Mouse (Mus musculus): Measurements from ENCODE around the gene Bend6. TPM values are rescaled to one million over a fixed set of nuclear protein-coding genes. Genes with fewer than 3 reads are reported as not detected.

Bend6 gene
- polyA plus RNA-seq, 1 experiment from 2014 or later = 0.93 TPM

DNA sequence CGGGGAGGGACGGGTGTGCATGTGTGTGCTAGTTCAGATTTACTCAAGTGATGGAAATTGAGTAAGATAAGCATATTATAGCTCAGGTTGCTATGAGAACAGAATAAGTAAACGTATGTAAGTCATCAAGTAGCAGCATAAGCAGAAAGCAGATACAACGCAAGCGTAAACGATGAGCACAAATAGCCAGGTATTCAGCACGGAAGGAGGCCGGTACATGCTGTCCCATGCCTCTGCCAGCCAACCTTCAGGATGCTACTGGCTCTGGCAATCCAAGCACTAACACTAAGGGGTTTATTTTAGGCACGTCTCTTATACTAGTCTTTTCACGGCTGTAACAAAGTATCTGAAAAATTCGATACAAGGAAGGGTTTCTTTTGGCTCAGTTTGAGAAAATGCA, 10.2 kb downstream of the Bend6 start:
- Histone ChIP-seq H3K36me3 (ENCODE audit: control insufficient read depth, insufficient read depth, low read length) (no peaks in the 10 kb centered on the region), H3K9ac (ENCODE audit: low read length) (no peak overlapping the region), H3K9me3 (replicated peaks; ENCODE audit: control insufficient read depth, low read length) (no peaks in the 10 kb centered on the region), H3K27ac (ENCODE audit: low read length) (no peak overlapping the region), H3K4me1 (ENCODE audit: control insufficient read depth, insufficient read depth, low read length) (no peaks in the 10 kb centered on the region), H3K27me3 (ENCODE audit: control insufficient read depth, insufficient read depth, low read length) (no peaks in the 10 kb centered on the region), H3K4me2 (ENCODE audit: low read depth, low read length) (no peak overlapping the region), H3K4me3 (replicated peaks; ENCODE audit: low read length) (no peak overlapping the region)
- WGBS = 82% methylated on average over 11 of the region's 11 CpGs
- no peak for ATAC-seq (ENCODE audit: insufficient read depth, low FRiP score)

DNA sequence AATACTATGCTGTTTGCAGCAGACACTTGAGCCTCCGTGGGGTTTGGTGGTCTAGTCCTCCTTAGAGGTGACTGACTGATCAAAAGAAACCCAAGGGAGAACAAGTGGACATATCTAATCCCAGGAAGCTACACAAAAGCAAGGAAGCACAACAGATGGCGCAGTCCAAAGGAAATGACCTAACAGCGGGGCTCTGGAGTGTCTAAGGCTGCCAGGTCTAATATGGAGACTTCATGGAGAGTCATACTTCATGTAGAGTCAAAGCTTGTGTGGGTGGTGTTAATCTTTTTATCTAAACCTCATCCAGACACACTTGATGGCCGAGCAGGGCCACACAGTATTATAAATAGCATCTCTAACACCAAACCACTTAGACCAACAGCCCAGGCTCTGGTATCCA, 10.9 kb downstream of the Bend6 start:
- H3K36me3 ChIP-seq (ENCODE audit: control insufficient read depth, insufficient read depth, low read length) = no peaks in the 10 kb centered on the region
- no peak overlapping the region for H3K27ac ChIP-seq (ENCODE audit: low read length)
- H3K4me3 ChIP-seq (replicated peaks; ENCODE audit: low read length) = no peak overlapping the region
- H3K4me2 ChIP-seq (ENCODE audit: low read depth, low read length) = no peak overlapping the region
- no peak overlapping the region for H3K9ac ChIP-seq (ENCODE audit: low read length)
- no peak for ATAC-seq (ENCODE audit: insufficient read depth, low FRiP score)
- no peaks in the 10 kb centered on the region for H3K9me3 ChIP-seq (replicated peaks; ENCODE audit: control insufficient read depth, low read length)
- no peaks in the 10 kb centered on the region for H3K4me1 ChIP-seq (ENCODE audit: control insufficient read depth, insufficient read depth, low read length)
- 68% methylated on average over 4 of the region's 4 CpGs for WGBS
- H3K27me3 ChIP-seq (ENCODE audit: control insufficient read depth, insufficient read depth, low read length) = no peaks in the 10 kb centered on the region

- Histone ChIP-seq H3K27ac (ENCODE audit: low read length) (no peak overlapping the region), H3K9ac (ENCODE audit: low read length) (no peak overlapping the region), H3K4me1 (ENCODE audit: control insufficient read depth, insufficient read depth, low read length) (no peaks in the 10 kb centered on the region), H3K27me3 (ENCODE audit: control insufficient read depth, insufficient read depth, low read length) (no peaks in the 10 kb centered on the region), H3K4me3 (replicated peaks; ENCODE audit: low read length) (no peak overlapping the region), H3K9me3 (replicated peaks; ENCODE audit: control insufficient read depth, low read length) (no peaks in the 10 kb centered on the region), H3K36me3 (ENCODE audit: control insufficient read depth, insufficient read depth, low read length) (no peaks in the 10 kb centered on the region), H3K4me2 (ENCODE audit: low read depth, low read length) (no peak overlapping the region)
- no peak for ATAC-seq (ENCODE audit: insufficient read depth, low FRiP score)
- WGBS = 72% methylated on average over 6 of the region's 6 CpGs
Measured at GRCm38 (mm10) chr1:33896116-33896515, 11.5 kb downstream of the Bend6 start.

- H3K9me3 ChIP-seq (replicated peaks; ENCODE audit: control insufficient read depth, low read length) = no peaks in the 10 kb centered on the region
- no peak overlapping the region for H3K27ac ChIP-seq (ENCODE audit: low read length)
- H3K27me3 ChIP-seq (ENCODE audit: control insufficient read depth, insufficient read depth, low read length) = no peaks in the 10 kb centered on the region
- ATAC-seq (ENCODE audit: insufficient read depth, low FRiP score) = no peak
- 63% methylated on average over 10 of the region's 10 CpGs for WGBS
- H3K4me2 ChIP-seq (ENCODE audit: low read depth, low read length) = no peak overlapping the region
- no peaks in the 10 kb centered on the region for H3K4me1 ChIP-seq (ENCODE audit: control insufficient read depth, insufficient read depth, low read length)
- H3K9ac ChIP-seq (ENCODE audit: low read length) = no peak overlapping the region
- no peak overlapping the region for H3K4me3 ChIP-seq (replicated peaks; ENCODE audit: low read length)
- no peaks in the 10 kb centered on the region for H3K36me3 ChIP-seq (ENCODE audit: control insufficient read depth, insufficient read depth, low read length)
Measured at GRCm38 (mm10) chr1:33892784-33893183, 14.8 kb downstream of the Bend6 start.

DNA sequence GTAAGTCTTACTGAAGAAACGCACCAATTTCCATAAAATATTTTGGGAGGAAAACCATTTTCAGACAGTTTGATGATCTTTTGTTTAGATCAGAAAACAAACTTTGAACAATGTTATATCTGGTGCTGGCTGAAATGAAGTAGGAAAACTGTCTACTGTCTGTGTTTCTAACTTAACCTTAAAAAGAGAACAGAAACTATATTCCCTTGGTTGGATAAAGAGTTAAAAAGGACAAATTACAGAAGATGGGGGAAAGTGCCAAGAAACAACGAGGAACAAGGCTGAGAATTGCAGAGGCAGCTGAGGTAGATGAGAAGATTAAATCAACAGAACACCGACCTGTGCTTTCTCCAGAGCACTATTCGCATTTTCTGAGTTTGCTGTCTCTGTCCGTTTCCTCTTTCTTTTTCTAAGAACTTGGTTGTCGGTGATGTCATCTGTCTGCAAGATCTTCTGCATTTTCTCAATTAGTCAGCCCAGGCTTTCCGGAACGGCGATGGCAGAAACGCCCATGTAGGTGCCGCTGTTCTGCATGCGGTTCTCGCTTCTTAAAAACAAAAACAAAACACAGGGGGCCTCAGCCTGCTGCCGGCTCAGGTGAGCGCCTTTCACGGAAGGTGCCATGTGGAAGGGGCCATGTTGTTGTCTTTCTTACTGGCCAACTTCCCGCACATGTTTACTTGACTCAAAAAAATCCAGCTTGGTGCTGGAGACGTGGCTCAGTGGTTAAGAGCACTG, 24.3 kb downstream of the Bend6 start:
- no peak for ATAC-seq (ENCODE audit: insufficient read depth, low FRiP score)
- Histone ChIP-seq H3K4me3 (replicated peaks; ENCODE audit: low read length) (peak overlapping the region; percentile 22), H3K27ac (ENCODE audit: low read length) (no peak overlapping the region), H3K4me2 (ENCODE audit: low read depth, low read length) (peak overlapping the region; percentile 46), H3K36me3 (ENCODE audit: control insufficient read depth, insufficient read depth, low read length) (no peaks in the 10 kb centered on the region), H3K9me3 (replicated peaks; ENCODE audit: control insufficient read depth, low read length) (no peaks in the 10 kb centered on the region), H3K9ac (ENCODE audit: low read length) (peak overlapping the region; percentile 9), H3K4me1 (ENCODE audit: control insufficient read depth, insufficient read depth, low read length) (no peaks in the 10 kb centered on the region), H3K27me3 (ENCODE audit: control insufficient read depth, insufficient read depth, low read length) (no peaks in the 10 kb centered on the region)
- 12% methylated on average over 18 of the region's 18 CpGs for WGBS

DNA sequence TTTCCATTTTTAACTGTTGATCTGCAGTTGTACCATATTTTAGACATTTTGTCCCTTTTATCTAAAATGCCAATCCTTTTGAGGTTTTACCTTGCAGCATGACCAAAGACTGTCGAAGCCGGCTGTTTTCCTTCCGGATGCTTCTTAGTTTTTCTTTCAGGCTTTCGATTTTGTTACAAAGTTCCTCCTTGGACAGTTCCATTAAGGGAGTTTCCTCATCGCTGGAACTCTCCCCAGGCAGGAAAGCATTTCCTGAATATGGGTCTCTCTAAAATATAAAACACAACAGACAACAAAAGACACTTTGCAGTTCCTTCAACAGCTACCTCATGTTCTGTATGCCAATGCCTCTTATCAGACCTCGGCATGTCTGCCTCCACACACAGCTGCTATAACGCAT, 29.4 kb downstream of the Bend6 start:
- Histone ChIP-seq H3K27me3 (ENCODE audit: control insufficient read depth, insufficient read depth, low read length) (no peaks in the 10 kb centered on the region), H3K9ac (ENCODE audit: low read length) (no peak overlapping the region), H3K9me3 (replicated peaks; ENCODE audit: control insufficient read depth, low read length) (no peaks in the 10 kb centered on the region), H3K36me3 (ENCODE audit: control insufficient read depth, insufficient read depth, low read length) (no peaks in the 10 kb centered on the region), H3K4me2 (ENCODE audit: low read depth, low read length) (no peak overlapping the region), H3K27ac (ENCODE audit: low read length) (no peak overlapping the region), H3K4me3 (replicated peaks; ENCODE audit: low read length) (no peak overlapping the region), H3K4me1 (ENCODE audit: control insufficient read depth, insufficient read depth, low read length) (no peaks in the 10 kb centered on the region)
- no peak for ATAC-seq (ENCODE audit: insufficient read depth, low FRiP score)
- WGBS = 78% methylated on average over 7 of the region's 7 CpGs

DNA sequence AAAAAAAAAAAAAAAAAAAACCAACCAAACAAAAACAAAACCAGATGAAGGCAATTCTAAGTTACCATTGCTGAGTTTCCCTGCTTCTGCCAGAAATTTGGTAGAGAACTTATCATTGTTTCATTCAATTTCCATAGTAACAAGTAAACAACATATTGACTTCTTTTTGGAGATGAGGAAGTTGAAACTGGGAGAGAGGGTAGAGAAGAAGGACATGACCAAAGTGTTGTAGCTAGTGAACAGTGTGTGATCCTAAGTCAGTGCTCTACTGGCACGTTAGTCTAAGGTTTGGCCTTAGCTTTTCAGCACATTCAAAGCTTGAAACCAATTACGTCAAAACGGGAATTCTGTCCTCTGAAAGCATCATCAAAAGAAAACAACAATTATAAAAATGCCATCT, 31.2 kb downstream of the Bend6 start:
- Histone ChIP-seq H3K4me1 (ENCODE audit: control insufficient read depth, insufficient read depth, low read length) (no peaks in the 10 kb centered on the region), H3K9me3 (replicated peaks; ENCODE audit: control insufficient read depth, low read length) (no peaks in the 10 kb centered on the region), H3K4me2 (ENCODE audit: low read depth, low read length) (no peak overlapping the region), H3K27me3 (ENCODE audit: control insufficient read depth, insufficient read depth, low read length) (no peaks in the 10 kb centered on the region), H3K27ac (ENCODE audit: low read length) (no peak overlapping the region), H3K36me3 (ENCODE audit: control insufficient read depth, insufficient read depth, low read length) (no peaks in the 10 kb centered on the region), H3K4me3 (replicated peaks; ENCODE audit: low read length) (no peak overlapping the region), H3K9ac (ENCODE audit: low read length) (no peak overlapping the region)
- ATAC-seq (ENCODE audit: insufficient read depth, low FRiP score) = no peak
- WGBS = 82% methylated on average over 3 of the region's 3 CpGs

GRCm38 (mm10) chr1:33875691-33876090, 31.9 kb downstream of the Bend6 start:
- ATAC-seq (ENCODE audit: insufficient read depth, low FRiP score) = no peak
- no peaks in the 10 kb centered on the region for H3K4me1 ChIP-seq (ENCODE audit: control insufficient read depth, insufficient read depth, low read length)
- no peak overlapping the region for H3K27ac ChIP-seq (ENCODE audit: low read length)
- no peaks in the 10 kb centered on the region for H3K9me3 ChIP-seq (replicated peaks; ENCODE audit: control insufficient read depth, low read length)
- H3K4me2 ChIP-seq (ENCODE audit: low read depth, low read length) = no peak overlapping the region
- H3K27me3 ChIP-seq (ENCODE audit: control insufficient read depth, insufficient read depth, low read length) = no peaks in the 10 kb centered on the region
- H3K36me3 ChIP-seq (ENCODE audit: control insufficient read depth, insufficient read depth, low read length) = no peaks in the 10 kb centered on the region
- H3K4me3 ChIP-seq (replicated peaks; ENCODE audit: low read length) = no peak overlapping the region
- WGBS = 50% methylated on average over 6 of the region's 6 CpGs
- H3K9ac ChIP-seq (ENCODE audit: low read length) = no peak overlapping the region

GRCm38 (mm10) chr1:33873561-33873960, 34.1 kb downstream of the Bend6 start:
- H3K36me3 ChIP-seq (ENCODE audit: control insufficient read depth, insufficient read depth, low read length) = no peaks in the 10 kb centered on the region
- no peak for ATAC-seq (ENCODE audit: insufficient read depth, low FRiP score)
- H3K4me2 ChIP-seq (ENCODE audit: low read depth, low read length) = no peak overlapping the region
- no peaks in the 10 kb centered on the region for H3K4me1 ChIP-seq (ENCODE audit: control insufficient read depth, insufficient read depth, low read length)
- H3K9ac ChIP-seq (ENCODE audit: low read length) = no peak overlapping the region
- H3K4me3 ChIP-seq (replicated peaks; ENCODE audit: low read length) = no peak overlapping the region
- no peak overlapping the region for H3K27ac ChIP-seq (ENCODE audit: low read length)
- no peaks in the 10 kb centered on the region for H3K9me3 ChIP-seq (replicated peaks; ENCODE audit: control insufficient read depth, low read length)
- H3K27me3 ChIP-seq (ENCODE audit: control insufficient read depth, insufficient read depth, low read length) = no peaks in the 10 kb centered on the region
- 89% methylated on average over 5 of the region's 5 CpGs for WGBS

All from stomach, embryonic 16.5 days (tissue).